Mouse (Mus musculus) midbrain, embryonic 16.5 days (tissue): Measurements from ENCODE around the gene Zfp277. TPM values are rescaled to one million over a fixed set of nuclear protein-coding genes. Genes with fewer than 3 reads are reported as not detected.

Source experiments
- ATAC-seq: fragments of 200-750 bp; cut with Nextera tagmentation; 2 replicates; pipeline ENCODE4 v1.8.0; 2017; ENCODE audit warnings: moderate TSS enrichment
- H3K27ac ChIP-seq: fragments of 300-500 bp; sonication (generic); 2 replicates; pipeline ENCODE4 v1.5.1; 2014; ENCODE audit warnings: mild to moderate bottlenecking, low read length, mixed read lengths
- H3K27me3 ChIP-seq: fragments of 300-500 bp; sonication (generic); 2 replicates; pipeline ENCODE4 v1.6.1; 2014; ENCODE audit warnings: low read depth, low read length, mixed read lengths; ENCODE audit not compliant: control insufficient read depth, insufficient read depth
- H3K36me3 ChIP-seq: fragments of 300-500 bp; sonication (generic); 2 replicates; pipeline ENCODE4 v1.6.1; 2014; ENCODE audit warnings: mild to moderate bottlenecking, low read length, moderate library complexity, mixed read lengths; ENCODE audit not compliant: control insufficient read depth, insufficient read depth
- H3K4me1 ChIP-seq: fragments of 300-500 bp; sonication (generic); 2 replicates; pipeline ENCODE4 v1.6.1; 2014; ENCODE audit warnings: mild to moderate bottlenecking, low read length, mixed read lengths; ENCODE audit not compliant: control insufficient read depth, insufficient read depth
- H3K4me2 ChIP-seq: fragments of 300-500 bp; sonication (generic); 2 replicates; pipeline ENCODE4 v1.6.1; 2014; ENCODE audit warnings: mild to moderate bottlenecking, low read length, mixed read lengths
- H3K4me3 ChIP-seq: fragments of 300-500 bp; sonication (generic); 2 replicates; pipeline ENCODE4 v1.5.1; 2014; ENCODE audit warnings: low read depth, mild to moderate bottlenecking, low read length, moderate library complexity, mixed read lengths
- H3K9ac ChIP-seq: fragments of 300-500 bp; sonication (generic); 2 replicates; pipeline ENCODE4 v1.6.1; 2014; ENCODE audit warnings: low read depth, low read length, mixed read lengths
- H3K9me3 ChIP-seq: fragments of 300-500 bp; sonication (generic); replicated peaks from 2 replicates; pipeline ENCODE4 v1.6.1; 2014; ENCODE audit warnings: mild to moderate bottlenecking, low read length, mixed read lengths; ENCODE audit not compliant: control insufficient read depth, poor library complexity, severe bottlenecking
- WGBS: fragments of 180-500 bp; shearing (Covaris S2); extraction: QIAGEN DNeasy Blood & Tissue Kit; methylation state at CpG from one replicate; pipeline ENCODE4 v1.1.7; 2014; 5-methylcytosine and 5-hydroxymethylcytosine counted together
- polyA plus RNA-seq: library from polyadenylated mRNA; unstranded; fragments of >200 nt; fragmentation: Nextera tagmentation; extraction: Ambion mirVana; gene quantifications from 2 replicates; pipeline ENCODE4 v1.2.1, GENCODE M21; 2015

Gene Zfp277
- polyA plus RNA-seq, 1 experiment from 2014 or later, result 30.1 TPM

DNA sequence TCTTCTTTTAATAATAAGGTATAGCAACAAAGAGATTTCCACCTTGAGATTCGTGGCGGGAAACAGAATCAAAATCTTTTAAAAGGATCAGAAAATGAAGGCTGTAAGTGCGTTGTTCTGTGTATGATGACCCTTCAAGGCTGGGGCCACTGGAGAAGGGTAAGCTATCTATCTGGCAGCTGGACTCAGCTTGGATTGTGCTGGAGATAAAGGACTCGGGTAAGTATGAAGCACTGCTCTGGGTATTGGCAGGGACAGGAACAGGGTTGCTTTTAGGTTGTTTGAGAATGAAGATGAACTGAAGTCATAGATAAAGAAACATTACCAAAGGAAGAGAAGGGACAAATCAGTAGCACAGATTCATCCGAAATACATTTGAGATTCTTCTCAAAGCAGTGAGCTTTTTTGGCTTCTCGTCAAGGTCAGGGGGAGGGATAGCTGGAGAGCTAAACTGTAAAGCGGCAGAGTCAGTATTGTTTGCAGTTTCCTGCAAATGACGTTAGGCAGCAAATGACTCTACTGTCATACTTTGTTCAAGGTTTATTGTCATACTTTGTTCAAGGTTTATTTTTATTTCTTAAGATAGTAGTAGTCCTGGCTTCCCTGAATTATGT, 30.3 kb downstream of the Zfp277 start:
- H3K27ac ChIP-seq, result peak overlapping the region; percentile 66
- WGBS, result 41% methylated on average over 8 of the region's 8 CpGs
- H3K36me3 ChIP-seq, result no peaks in the 10 kb centered on the region
- peak overlapping the region; percentile 36 for H3K4me2 ChIP-seq
- peak; percentile 83 for ATAC-seq
- peaks cover 15% of the 10 kb centered on the region for H3K4me1 ChIP-seq
- no peak overlapping the region for H3K9ac ChIP-seq
- no peaks in the 10 kb centered on the region for H3K27me3 ChIP-seq
- H3K9me3 ChIP-seq, result no peaks in the 10 kb centered on the region
- no peak overlapping the region for H3K4me3 ChIP-seq

- H3K27ac ChIP-seq, result peak overlapping the region; percentile 79
- peak overlapping the region; percentile 36 for H3K4me2 ChIP-seq
- peak; percentile 95 for ATAC-seq
- no peak overlapping the region for H3K4me3 ChIP-seq
- no peaks in the 10 kb centered on the region for H3K9me3 ChIP-seq
- H3K4me1 ChIP-seq, result peaks cover 15% of the 10 kb centered on the region
- H3K36me3 ChIP-seq, result no peaks in the 10 kb centered on the region
- H3K27me3 ChIP-seq, result no peaks in the 10 kb centered on the region
- WGBS, result 17% methylated on average over 5 of the region's 5 CpGs
- H3K9ac ChIP-seq, result no peak overlapping the region
Observed at GRCm38 (mm10) chr12:40414682-40415311, 30.9 kb downstream of the Zfp277 start.

GRCm38 (mm10) chr12:40399812-40400211, 45.9 kb downstream of the Zfp277 start:
- no peak overlapping the region for H3K9ac ChIP-seq
- no peak for ATAC-seq
- no peaks in the 10 kb centered on the region for H3K9me3 ChIP-seq
- H3K4me3 ChIP-seq, result no peak overlapping the region
- 81% methylated on average over 10 of the region's 10 CpGs for WGBS
- no peak overlapping the region for H3K4me2 ChIP-seq
- H3K27me3 ChIP-seq, result no peaks in the 10 kb centered on the region
- H3K36me3 ChIP-seq, result no peaks in the 10 kb centered on the region
- H3K4me1 ChIP-seq, result no peaks in the 10 kb centered on the region
- H3K27ac ChIP-seq, result no peak overlapping the region

DNA sequence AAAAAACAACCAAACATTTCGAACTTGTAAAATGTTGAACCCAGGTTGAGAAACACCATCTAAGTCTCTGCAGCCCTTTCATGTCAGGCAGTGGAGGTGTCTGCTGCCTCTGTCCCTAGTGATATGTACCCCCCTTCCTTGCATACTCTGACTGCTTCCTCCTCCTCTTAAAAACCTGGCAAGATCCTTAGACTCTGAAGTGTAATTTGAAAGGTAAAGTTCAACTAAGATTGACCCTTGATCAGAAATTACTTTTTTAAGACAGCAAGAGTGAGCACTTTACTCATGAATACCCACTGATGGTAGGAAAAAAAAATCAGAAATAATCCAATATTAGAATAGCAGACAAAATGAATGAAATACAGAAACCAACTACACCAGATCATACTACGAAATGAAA, 46.3 kb downstream of the Zfp277 start:
- Histone ChIP-seq H3K9me3 (no peaks in the 10 kb centered on the region), H3K4me2 (no peak overlapping the region), H3K4me3 (no peak overlapping the region), H3K27me3 (no peaks in the 10 kb centered on the region), H3K36me3 (no peaks in the 10 kb centered on the region), H3K4me1 (no peaks in the 10 kb centered on the region), H3K27ac (no peak overlapping the region), H3K9ac (no peak overlapping the region)
- no peak for ATAC-seq
- 91% methylated on average over 2 of the region's 2 CpGs for WGBS

DNA sequence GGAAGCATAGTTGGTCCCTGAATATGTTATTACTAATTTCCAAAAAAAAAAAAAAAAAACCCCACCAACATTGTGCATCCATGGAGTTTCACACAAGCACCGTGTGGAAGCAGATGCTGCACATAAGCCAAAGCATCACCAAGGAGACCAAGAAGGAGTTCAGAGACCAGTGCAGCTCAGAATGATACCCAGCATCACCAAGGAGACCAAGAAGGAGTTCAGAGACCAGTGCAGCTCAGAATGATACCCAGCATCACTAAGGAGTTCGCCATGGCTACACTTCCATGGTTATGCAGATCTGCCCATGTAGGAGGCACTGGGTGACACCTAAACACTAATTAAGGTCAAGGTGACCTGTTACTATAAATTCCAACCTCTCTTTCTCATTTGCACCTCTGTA, 46.8 kb downstream of the Zfp277 start:
- no peak overlapping the region for H3K4me2 ChIP-seq

DNA sequence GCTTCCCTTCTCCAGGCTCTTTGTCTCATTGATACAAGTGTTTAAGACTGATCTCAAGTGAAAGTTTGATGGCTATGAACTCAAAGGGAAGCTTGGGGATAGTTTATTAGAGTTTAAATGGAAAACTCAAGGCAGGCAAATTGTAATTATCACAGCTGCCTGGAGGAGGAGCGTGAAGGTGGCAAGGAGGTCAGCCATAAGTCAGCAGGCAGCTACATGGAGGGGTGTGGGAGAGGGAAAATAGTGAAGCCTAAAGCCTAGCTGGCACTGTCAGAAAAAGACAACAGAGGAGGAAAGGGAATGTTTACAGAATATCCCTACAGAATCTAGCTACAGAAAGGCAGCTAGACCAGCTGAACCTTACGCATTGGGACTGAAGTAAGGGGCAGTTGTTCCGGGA, 52.8 kb downstream of the Zfp277 start:
- Histone ChIP-seq H3K36me3 (no peaks in the 10 kb centered on the region), H3K9me3 (no peaks in the 10 kb centered on the region), H3K27ac (no peak overlapping the region), H3K4me3 (no peak overlapping the region), H3K4me2 (no peak overlapping the region), H3K27me3 (no peaks in the 10 kb centered on the region), H3K9ac (no peak overlapping the region), H3K4me1 (no peaks in the 10 kb centered on the region)
- WGBS, result 74% methylated on average over 3 of the region's 3 CpGs
- ATAC-seq, result no peak

More for the DNA sequence above, 46.8 kb downstream of the Zfp277 start:
- WGBS, result 65% methylated on average over 2 of the region's 2 CpGs
- H3K4me1 ChIP-seq, result no peaks in the 10 kb centered on the region
- H3K27me3 ChIP-seq, result no peaks in the 10 kb centered on the region
- H3K9ac ChIP-seq, result no peak overlapping the region
- no peak overlapping the region for H3K4me3 ChIP-seq
- ATAC-seq, result no peak
- no peak overlapping the region for H3K27ac ChIP-seq
- H3K36me3 ChIP-seq, result no peaks in the 10 kb centered on the region
- no peaks in the 10 kb centered on the region for H3K9me3 ChIP-seq

DNA sequence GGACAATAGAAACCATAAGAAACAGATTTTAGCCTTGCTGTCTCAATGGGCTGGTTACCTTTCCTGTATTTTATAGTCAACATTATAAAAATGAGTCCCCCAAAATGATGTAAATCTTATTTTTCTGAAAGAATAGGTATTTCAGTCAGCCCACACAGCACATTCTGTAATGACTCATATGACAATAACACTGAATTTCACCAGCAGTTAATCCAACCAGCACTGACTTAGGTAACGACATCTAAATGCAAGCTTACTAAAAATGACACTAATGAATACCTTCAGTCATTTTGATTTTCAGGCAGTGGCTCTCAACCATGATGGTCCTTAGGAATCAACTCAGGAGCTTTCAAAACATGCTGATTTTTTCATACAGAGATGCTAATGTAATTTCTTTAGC, 54.4 kb downstream of the Zfp277 start:
- H3K27me3 ChIP-seq, result no peaks in the 10 kb centered on the region
- H3K9ac ChIP-seq, result no peak overlapping the region
- H3K4me3 ChIP-seq, result no peak overlapping the region
- no peaks in the 10 kb centered on the region for H3K36me3 ChIP-seq
- no peak for ATAC-seq
- H3K4me2 ChIP-seq, result no peak overlapping the region
- no peaks in the 10 kb centered on the region for H3K4me1 ChIP-seq
- H3K9me3 ChIP-seq, result no peaks in the 10 kb centered on the region
- no peak overlapping the region for H3K27ac ChIP-seq
- WGBS, result 78% methylated on average over 1 of the region's 1 CpGs

DNA sequence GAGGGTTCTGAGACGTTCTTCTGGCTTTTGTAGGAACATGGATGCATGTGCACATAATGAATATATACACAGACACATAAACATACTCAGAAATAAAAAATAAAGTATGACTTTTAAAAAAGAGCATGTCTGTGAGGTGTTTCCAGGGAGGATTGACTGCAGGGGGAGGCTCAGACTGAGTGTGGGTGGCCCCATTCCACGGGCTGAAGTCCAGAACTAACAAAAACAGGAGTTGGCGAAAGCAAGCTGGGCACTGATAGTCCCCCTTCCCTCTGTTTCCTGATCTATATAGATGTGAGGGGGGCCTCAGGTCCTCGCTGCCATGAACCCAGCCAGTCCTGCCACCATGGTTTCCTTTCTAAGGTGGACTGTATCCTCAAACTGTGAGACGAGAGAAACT, 57.9 kb downstream of the Zfp277 start:
- WGBS, result 79% methylated on average over 5 of the region's 5 CpGs
- H3K36me3 ChIP-seq, result no peaks in the 10 kb centered on the region
- no peak overlapping the region for H3K4me3 ChIP-seq
- no peaks in the 10 kb centered on the region for H3K27me3 ChIP-seq
- no peak overlapping the region for H3K27ac ChIP-seq
- H3K4me1 ChIP-seq, result no peaks in the 10 kb centered on the region
- ATAC-seq, result no peak
- no peak overlapping the region for H3K9ac ChIP-seq
- H3K9me3 ChIP-seq, result no peaks in the 10 kb centered on the region
- H3K4me2 ChIP-seq, result no peak overlapping the region

DNA sequence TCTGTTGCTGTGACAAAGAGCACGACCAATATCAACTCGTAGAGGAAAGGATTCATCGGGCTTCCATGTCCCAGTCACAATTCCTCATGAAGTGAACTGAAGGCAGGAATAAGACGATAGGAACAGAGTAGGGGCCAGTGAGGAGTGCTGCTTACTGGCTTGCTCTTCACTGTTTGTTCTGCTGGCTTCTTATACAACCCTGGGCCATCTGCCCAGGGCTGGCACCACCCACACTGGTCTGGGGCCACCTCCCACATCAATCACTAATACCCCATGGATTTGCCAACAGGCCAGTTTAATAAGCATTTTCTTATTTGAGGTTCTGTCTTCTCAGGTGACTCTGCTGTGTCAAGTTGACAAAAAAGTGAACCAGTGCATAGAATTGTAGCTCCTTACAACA, 60.4 kb downstream of the Zfp277 start:
- Histone ChIP-seq H3K27me3 (no peaks in the 10 kb centered on the region), H3K9me3 (no peaks in the 10 kb centered on the region), H3K4me1 (no peaks in the 10 kb centered on the region), H3K27ac (no peak overlapping the region), H3K4me2 (no peak overlapping the region), H3K36me3 (no peaks in the 10 kb centered on the region), H3K9ac (no peak overlapping the region), H3K4me3 (no peak overlapping the region)
- 93% methylated on average over 4 of the region's 4 CpGs for WGBS
- no peak for ATAC-seq
